Mouse (Mus musculus) T-helper 2 cell (primary cell): Measurements from ENCODE around the gene Galnt10.

Experiments
- in situ Hi-C: fragments of 300-600 bp; cut with MboI, MseI; formaldehyde crosslinking; loops from one replicate; pipeline ENCODE4 v1.15.1; 2025; ENCODE audit warnings: high pct_unique_total_duplicates

Galnt10 gene

GRCm38 (mm10) chr11:57827048-57827914, 182.0 kb downstream of the Galnt10 start:
- in situ Hi-C loops, result no loop called here

GRCm38 (mm10) chr11:57827915-57828545, 182.8 kb downstream of the Galnt10 start:
- in situ Hi-C loops, result no loop called here

DNA sequence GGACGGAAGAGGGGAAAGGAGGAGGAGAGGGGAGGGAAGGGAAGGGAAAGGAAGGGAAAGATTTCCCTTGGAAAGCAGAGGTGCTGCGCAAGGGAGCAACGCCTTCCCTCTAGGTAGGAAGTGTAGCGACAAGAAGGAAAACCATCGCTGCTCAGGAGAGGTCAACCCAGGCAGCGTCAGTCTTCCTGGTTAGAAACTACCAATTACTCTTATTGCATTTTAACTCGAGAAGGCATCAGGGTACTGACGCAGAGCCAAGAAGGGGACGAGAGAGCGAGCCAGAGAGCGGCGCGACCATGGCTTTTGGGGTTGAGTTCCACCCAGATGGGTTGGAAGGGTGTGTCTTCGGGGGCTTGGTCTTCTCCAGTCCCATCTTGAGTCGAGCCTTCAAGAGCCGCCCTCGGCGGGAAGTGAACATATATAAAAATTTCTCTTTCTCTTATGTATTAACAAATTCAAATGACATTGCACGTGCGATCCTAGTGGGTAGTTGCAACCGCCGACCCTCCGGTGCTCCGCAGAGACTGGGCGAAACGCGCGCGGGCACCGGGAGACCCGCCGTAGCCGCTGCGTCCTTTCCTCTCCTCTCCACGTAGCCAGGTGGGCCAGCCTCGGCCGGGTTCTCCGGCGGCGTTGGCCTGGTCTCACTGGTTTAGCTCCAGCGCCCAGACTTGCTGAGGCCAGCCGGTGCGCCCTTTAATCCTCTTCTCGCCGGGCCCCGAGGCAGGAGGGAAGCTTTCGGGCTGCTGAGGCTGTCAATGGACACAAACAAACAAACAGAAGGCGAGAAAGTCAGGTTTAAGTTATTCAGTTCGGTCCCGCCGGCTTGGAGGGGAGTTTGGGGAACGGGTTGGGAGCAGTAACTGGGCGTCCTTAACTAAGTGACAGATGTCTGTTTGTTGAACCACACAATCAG, 184.0 kb downstream of the Galnt10 start:
- in situ Hi-C loops, result no loop called here

DNA sequence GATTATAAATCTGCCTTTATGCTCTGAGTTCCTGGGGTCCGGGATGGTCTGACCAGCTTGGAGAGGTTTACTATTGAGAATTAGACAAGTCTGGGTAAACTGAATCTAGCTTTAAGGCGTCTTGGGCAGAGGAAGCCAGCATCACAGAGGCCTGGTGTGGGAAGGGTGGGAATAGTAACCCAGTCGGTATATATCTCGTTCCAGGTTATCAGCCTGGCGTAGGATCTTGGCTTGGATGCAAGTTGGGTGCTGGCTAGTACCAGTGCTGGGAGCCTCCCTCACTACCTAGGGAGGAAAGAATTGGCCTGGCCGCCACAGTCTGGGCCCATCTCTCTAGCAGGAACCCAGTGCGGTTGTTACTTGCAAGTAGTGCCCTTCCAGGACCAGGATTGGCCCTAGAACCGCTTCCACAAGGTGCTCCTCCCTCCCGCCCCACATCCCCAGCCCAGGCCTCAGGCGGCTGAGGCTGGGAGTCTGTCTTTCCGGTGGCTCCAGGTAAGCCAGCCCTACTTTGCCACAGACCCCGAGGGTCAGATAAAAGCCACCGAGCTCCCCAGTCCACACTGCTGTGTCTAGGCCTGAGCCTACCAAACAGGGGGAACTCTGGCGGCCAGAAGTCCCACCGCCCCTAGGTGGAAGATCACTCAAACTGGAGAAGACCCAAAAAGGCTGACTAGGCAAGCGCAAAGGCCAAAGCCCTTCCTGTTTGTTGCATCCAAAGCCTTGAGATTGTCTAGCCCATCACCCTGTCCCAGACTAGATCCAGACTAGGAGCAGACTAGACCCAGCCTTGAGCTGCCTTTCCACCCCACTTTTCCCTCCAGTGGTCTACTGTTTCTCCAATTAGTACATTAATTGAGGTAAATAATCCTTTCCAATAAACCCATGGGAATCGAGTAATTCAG, 184.9 kb downstream of the Galnt10 start:
- in situ Hi-C loops, result no loop called here

GRCm38 (mm10) chr11:57831281-57831781, 186.1 kb downstream of the Galnt10 start:
- in situ Hi-C loops, result no loop called here

DNA sequence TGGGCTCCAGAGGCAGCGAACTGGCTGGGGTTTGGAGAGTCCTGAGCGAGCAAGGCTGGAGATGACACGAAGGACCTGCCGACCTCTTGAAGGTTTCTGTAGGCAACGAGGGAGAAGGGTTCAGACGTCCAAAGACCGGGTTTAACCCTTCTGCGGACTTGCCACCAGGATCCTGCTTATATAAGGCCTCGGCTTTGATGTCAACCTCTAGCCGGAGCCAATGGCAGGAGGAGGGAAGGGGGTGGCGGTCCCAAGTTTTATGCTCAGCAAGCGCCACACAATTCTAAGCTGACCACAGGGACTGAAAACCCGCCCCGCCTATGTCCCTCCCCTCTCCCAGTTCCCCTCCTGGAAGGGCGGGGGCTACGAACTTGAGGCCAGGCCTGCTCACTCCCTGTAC, 186.6 kb downstream of the Galnt10 start:
- in situ Hi-C loops, result no loop called here

DNA sequence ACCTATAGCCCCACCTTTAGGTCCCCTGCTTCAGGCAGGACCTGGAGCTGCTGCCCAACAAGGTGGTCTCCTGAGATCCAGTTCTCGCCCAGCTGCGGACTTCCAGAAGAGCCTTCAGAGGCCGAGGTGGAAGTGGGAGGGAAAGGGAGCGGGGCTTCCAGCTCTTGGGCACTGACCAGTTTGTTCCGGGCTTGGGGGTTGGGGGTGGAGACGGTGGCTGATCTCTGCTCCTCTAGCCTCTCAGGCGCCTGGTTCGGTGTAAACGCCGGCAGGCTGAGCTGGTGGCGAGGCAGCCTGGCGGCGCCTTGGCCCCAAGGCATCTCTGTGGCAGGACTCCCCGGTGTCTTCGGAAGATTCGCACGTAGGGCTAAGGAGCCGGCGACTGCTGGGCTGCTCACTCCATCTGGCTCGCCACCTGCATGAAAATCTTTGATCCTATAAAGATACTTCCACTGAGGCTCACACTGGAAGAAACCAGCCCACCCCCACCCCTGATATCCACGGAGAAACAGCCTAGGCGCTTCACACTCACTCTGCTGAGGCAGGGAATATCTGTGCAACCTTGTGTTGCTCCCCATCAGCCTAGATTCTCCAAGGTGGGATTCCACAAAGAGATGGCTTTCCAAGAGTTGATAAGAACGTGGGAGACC, 187.4 kb downstream of the Galnt10 start, which contains the start of gene Hand1:
Gene Hand1, minus strand, starts transcription at position 267 of the 650 bp plus-strand sequence.
- in situ Hi-C loops, result no loop called here

DNA sequence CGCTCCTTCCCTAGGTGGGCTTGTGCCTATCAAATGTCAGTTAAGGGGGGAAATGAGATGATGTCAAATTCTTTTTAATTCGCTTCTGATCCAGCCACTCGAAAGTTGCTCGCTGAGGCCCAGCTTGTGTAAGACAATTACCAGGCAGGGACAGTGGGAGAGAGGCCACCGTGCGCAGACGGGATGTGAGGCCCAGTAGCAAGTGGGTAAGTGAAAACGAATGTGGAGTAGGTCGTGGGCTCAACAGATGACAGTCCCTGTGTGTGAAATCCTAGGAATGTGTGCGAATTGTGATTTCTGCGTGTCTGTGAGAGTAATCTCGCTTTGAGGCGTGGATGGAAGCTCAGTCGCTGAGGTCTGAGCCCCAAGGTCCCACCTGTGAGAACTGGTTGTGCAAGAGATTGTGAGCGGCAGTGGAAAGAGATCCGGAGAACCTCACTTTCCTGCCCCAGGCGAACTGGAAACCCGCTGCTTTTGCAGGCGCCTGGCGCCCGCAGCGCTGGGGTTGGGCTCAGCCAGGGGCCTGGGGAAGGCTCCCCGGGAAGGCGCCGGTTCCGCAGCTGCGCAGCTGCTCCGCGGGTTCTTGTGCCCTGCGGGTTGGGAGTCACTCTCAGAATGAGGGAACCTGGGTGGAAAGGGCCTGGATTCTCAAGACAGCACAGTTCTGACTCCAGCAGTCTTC, 188.2 kb downstream of the Galnt10 start:
- in situ Hi-C loops, result no loop called here

DNA sequence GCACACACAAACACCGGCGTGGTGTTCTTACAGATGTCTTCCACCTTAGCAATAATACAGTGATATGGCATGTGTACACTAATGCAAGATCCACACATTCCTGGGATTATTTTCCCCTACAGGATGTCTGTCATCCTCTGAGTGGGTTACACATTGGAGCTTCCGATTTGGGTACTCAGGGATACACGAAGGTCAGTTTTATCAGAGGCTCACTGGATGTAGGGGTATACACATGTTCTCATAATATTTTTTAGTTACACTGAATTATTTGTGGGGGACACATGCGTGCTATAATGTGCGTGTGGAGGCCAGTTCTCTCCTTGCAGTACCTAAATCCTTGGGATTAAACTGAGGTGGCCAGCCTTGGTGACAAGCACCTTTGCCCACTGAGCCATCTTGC, 188.8 kb downstream of the Galnt10 start:
- in situ Hi-C loops, result no loop called here

- in situ Hi-C loops, result no loop called here
Measured at GRCm38 (mm10) chr11:57835331-57835730, 190.1 kb downstream of the Galnt10 start.

- in situ Hi-C loops, result no loop called here
Measured at GRCm38 (mm10) chr11:57835931-57836330, 190.7 kb downstream of the Galnt10 start.

DNA sequence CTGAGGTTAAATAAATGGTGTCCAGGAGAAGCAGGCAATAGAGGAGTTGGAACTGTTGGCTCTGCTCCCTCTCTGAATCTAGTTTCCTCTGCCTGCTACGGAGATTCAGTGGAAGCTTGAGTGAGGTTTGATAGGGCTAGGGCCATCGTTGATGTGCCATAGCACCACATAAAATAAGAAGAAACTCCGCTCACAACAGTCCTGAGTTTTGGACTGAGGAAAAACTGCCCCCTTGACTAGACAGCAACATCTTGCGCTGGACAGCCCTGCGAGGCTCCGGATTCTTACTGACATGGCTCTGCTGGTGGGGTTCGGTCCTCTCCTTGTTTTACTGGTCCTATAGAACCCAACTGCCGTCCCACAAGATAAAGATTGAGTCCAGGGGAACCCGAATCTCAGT, 191.2 kb downstream of the Galnt10 start:
- in situ Hi-C loops, result no loop called here
